In the genomic region with DNA sequence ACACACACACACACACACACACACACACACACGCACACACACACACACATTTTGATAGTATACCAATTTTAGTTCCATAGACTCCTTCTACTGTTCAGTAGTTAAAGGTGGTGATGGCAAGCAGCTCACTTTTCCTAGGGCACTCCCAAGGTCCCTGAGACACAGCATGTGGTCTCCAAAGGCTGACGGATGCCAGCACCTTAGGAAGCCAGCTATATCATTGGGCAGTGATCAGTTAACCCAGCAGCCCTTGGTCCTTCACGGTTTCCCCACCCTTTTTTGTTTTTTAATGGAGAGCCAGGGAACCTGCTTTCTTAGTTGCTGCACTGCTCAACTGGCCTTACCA, we compare ENCODE assay signal across 12 mouse cellular contexts. TPM values are rescaled to one million over a fixed set of nuclear protein-coding genes. Genes with fewer than 3 reads are reported as not detected.
DNase-seq lines count a peak whose midpoint lies in the region; ATAC-seq and TF ChIP-seq lines count a peak whose summit lies in the region.
"Had no signal": no experiment of that assay in that cellular context is flagged by ENCODE, and none has a peak within 500 bp of the region (broad histone marks: within the 10 kb centered on the region; RNA-seq: fewer than 3 reads in every experiment).

No protein-coding gene starts in this region.

- H3K27me3 ChIP-seq in kidney, postnatal 0 days (ENCODE audit: insufficient read depth, low read length) = no peaks in the 10 kb centered on the region
- H3K27me3 ChIP-seq in forebrain, embryonic 12.5 days = no peaks in the 10 kb centered on the region
- no peaks in the 10 kb centered on the region for H3K27me3 ChIP-seq in limb, embryonic 14.5 days (ENCODE audit: control insufficient read depth, insufficient read depth, low read length)
- H3K27me3 ChIP-seq: neural tube, embryonic 13.5 days had no signal

- peak overlapping the region; percentile 42; the same call in 1 of the 2 replicates for H3K4me3 ChIP-seq in kidney, postnatal 0 days (replicated peaks; ENCODE audit: low read depth, low read length)
- H3K4me3 ChIP-seq in forebrain, embryonic 12.5 days (replicated peaks) = no peak overlapping the region
- peak overlapping the region; percentile 28 for H3K4me3 ChIP-seq in limb, embryonic 14.5 days (replicated peaks; ENCODE audit: low read length)
- H3K4me3 ChIP-seq: neural tube, embryonic 13.5 days had no signal

- no peak for TF ChIP-seq POLR2A in limb, embryonic 14.5 days (IDR thresholded peaks at IDR 0.05; ENCODE audit: borderline replicate concordance, extremely low read depth, insufficient read depth, insufficient read length)

- H3K9ac ChIP-seq in kidney, postnatal 0 days (ENCODE audit: low read depth, low read length) = no peak overlapping the region
- no peak overlapping the region for H3K9ac ChIP-seq in forebrain, embryonic 12.5 days
- H3K9ac ChIP-seq in limb, embryonic 14.5 days (ENCODE audit: low read depth, low read length, severe bottlenecking) = no peak overlapping the region
- H3K9ac ChIP-seq: liver, embryonic 14.5 days; neural tube, embryonic 13.5 days had no signal

- no peak for TF ChIP-seq CTCF in kidney, postnatal 0 days (IDR thresholded peaks at IDR 0.05; ENCODE audit: low read depth)

- ATAC-seq in kidney, postnatal 0 days (replicated peaks; ENCODE audit: low FRiP score, low read depth) = no peak; the same call in 1 of the 2 replicates
- peak; percentile 25; the same call in 1 of the 2 replicates for ATAC-seq in forebrain, embryonic 12.5 days (ENCODE audit: low FRiP score)
- no peak; the same call in 1 of the 2 replicates for ATAC-seq in limb, embryonic 14.5 days (ENCODE audit: low FRiP score, low read depth)

- H3K36me3 ChIP-seq in kidney, postnatal 0 days (ENCODE audit: insufficient read depth, low read length) = no peaks in the 10 kb centered on the region
- H3K36me3 ChIP-seq in forebrain, embryonic 12.5 days (replicated peaks) = no peaks in the 10 kb centered on the region
- H3K36me3 ChIP-seq in limb, embryonic 14.5 days (ENCODE audit: control insufficient read depth, insufficient read depth, low read length) = no peaks in the 10 kb centered on the region
- H3K36me3 ChIP-seq: neural tube, embryonic 13.5 days had no signal

- DNase-seq in embryo, embryonic 10 days (ENCODE audit: low spot score) = peak; percentile 34
- DNase-seq in embryo, embryonic 9.5 days (ENCODE audit: extremely low spot score) = no peak
- DNase-seq in kidney, postnatal 0 days (ENCODE audit: low spot score) = no peak
- DNase-seq in kidney, adult 11 months = no peak
- no peak for DNase-seq in limb, embryonic 14.5 days (ENCODE audit: low spot score)
- no peak for DNase-seq in natural killer cell, adult 2 months (ENCODE audit: low spot score in 2 of 2)
- DNase-seq in layer of hippocampus, postnatal 10 days (ENCODE audit: low spot score in 2 of 2) = no peak
- DNase-seq: cerebellum, postnatal 36 days; gastrocnemius, postnatal 10 days had no signal

- no peaks in the 10 kb centered on the region for H3K9me3 ChIP-seq in kidney, postnatal 0 days (replicated peaks; ENCODE audit: low read length)
- no peaks in the 10 kb centered on the region for H3K9me3 ChIP-seq in forebrain, embryonic 12.5 days
- no peaks in the 10 kb centered on the region for H3K9me3 ChIP-seq in limb, embryonic 14.5 days (ENCODE audit: control insufficient read depth, low read length)
- H3K9me3 ChIP-seq: neural tube, embryonic 13.5 days had no signal

- H3K4me2 ChIP-seq in kidney, postnatal 0 days (ENCODE audit: low read length) = peak overlapping the region; percentile 57
- no peak overlapping the region for H3K4me2 ChIP-seq in forebrain, embryonic 12.5 days
- H3K4me2 ChIP-seq in limb, embryonic 14.5 days (replicated peaks; ENCODE audit: low read depth, low read length, severe bottlenecking) = peak overlapping the region; percentile 41
- H3K4me2 ChIP-seq: neural tube, embryonic 13.5 days had no signal

- H3K27ac ChIP-seq in kidney, postnatal 0 days = peak overlapping the region; percentile 90
- H3K27ac ChIP-seq in forebrain, embryonic 12.5 days = no peak overlapping the region
- H3K27ac ChIP-seq in limb, embryonic 14.5 days (replicated peaks; ENCODE audit: low read depth, low read length) = peak overlapping the region; percentile 46; the same call in 1 of the 2 replicates
- H3K27ac ChIP-seq: liver, embryonic 14.5 days had no signal

- WGBS in kidney, postnatal 0 days = 29% methylated on average over 3 of the region's 3 CpGs
- WGBS in forebrain, embryonic 12.5 days = 38% methylated on average over 3 of the region's 3 CpGs
- WGBS in limb, embryonic 14.5 days = 29% methylated on average over 3 of the region's 3 CpGs

- H3K4me1 ChIP-seq in kidney, postnatal 0 days (replicated peaks; ENCODE audit: insufficient read depth, low read length) = 0 out of 2 replicates have a peak, but pooled peaks cover 3% of the 10 kb centered on the region
- H3K4me1 ChIP-seq in forebrain, embryonic 12.5 days = peaks cover 7% of the 10 kb centered on the region
- peaks cover 18% of the 10 kb centered on the region for H3K4me1 ChIP-seq in limb, embryonic 14.5 days (ENCODE audit: control insufficient read depth, insufficient read depth, low read length)
- H3K4me1 ChIP-seq: neural tube, embryonic 13.5 days had no signal

RNA-seq across cellular contexts. Expression of a gene that starts 0.6 kb away (rescaled TPM):
- 10.6 and 11.2 TPM in 2 replicates for polyA plus RNA-seq in kidney, postnatal 0 days (2015; fragmentation: Nextera tagmentation; extraction: Ambion mirVana)
- 1.0 and 1.8 TPM in 2 replicates for polyA plus RNA-seq in forebrain, embryonic 12.5 days (2016; fragmentation: Nextera tagmentation; extraction: Ambion mirVana)
- polyA plus RNA-seq in limb, embryonic 14.5 days (2012; rRNA removed) = 1.7 and 3.1 TPM in 2 replicates
- polyA plus RNA-seq in limb, embryonic 14.5 days (2014; fragmentation: Nextera tagmentation; extraction: Ambion mirVana) = 4.3 and 5.3 TPM in 2 replicates
- total RNA-seq in layer of hippocampus, postnatal 10 days (2021) = 1 to 10 TPM; 4.0 to 5.6 TPM

RNA-seq across cellular contexts. Expression of a gene that starts 21.1 kb away (rescaled TPM):
- 26.6 and 29.4 TPM in 2 replicates for polyA plus RNA-seq in kidney, postnatal 0 days (2015; fragmentation: Nextera tagmentation; extraction: Ambion mirVana)
- polyA plus RNA-seq in forebrain, embryonic 12.5 days (2016; fragmentation: Nextera tagmentation; extraction: Ambion mirVana) = 1.7 and 4.0 TPM in 2 replicates
- 0.65 and 0.72 TPM in 2 replicates for polyA plus RNA-seq in limb, embryonic 14.5 days (2012; rRNA removed)
- polyA plus RNA-seq in limb, embryonic 14.5 days (2014; fragmentation: Nextera tagmentation; extraction: Ambion mirVana) = 0.44 and 0.69 TPM in 2 replicates
- total RNA-seq in layer of hippocampus, postnatal 10 days (2021) = 10 to 100 TPM; 54.2 to 57.9 TPM
- polyA plus RNA-seq: liver, embryonic 14.5 days had no signal
